ENCODE assay signal across 7 mouse cellular contexts in genomic region chr14:59045687-59046086, GRCm38 (mm10).
"Had no signal": no experiment of that assay in that cellular context is flagged by ENCODE, and none has a peak within 500 bp of the region (broad histone marks: within the 10 kb centered on the region; RNA-seq: fewer than 3 reads in every experiment).

No protein-coding gene starts in this region.

- DNase-seq: kidney, adult 18-20 months; kidney, postnatal 10 days; lung, embryonic 14.5 days; right cerebral cortex, adult 18-20 months; right cerebral cortex, postnatal 25 days; thymus, adult 2 months; thymus, postnatal 25 days had no signal
